Comparison of ENCODE assay signal across 1 mouse cellular context in the genomic region with DNA sequence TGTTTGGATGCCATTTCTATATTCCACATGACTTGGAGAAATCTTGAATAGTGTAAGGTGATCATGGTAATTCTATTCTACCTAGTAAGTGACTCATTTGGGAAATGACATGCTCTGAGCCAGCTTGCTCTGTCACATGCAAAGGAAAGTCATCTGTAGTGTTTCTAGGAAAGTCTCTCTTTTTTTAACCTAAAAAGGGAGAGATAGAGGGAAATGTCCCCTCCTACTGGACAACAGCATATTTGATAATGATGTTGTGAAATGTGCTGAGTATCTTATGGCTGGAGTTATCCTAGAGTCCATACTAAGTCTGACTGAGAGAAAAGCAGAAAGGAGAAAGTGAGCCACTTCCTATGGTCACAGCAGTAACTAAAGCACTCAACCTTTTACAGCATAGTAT.
A peak's percentile ranks its signal among the peaks of the same experiment; 100 is the strongest.
TF ChIP-seq lines count a peak whose summit lies in the region.

No protein-coding gene starts in this region.

TF ChIP-seq in MEL, 35 proteins besides CTCF, POLR2A, EP300 and RAD21 (continued from another document):
- no peak for TF ChIP-seq CHD1 (IDR thresholded peaks at IDR 0.05; ENCODE audit: low read depth, low read length)
- TF ChIP-seq E2F4 (IDR thresholded peaks at IDR 0.05; ENCODE audit: borderline replicate concordance, low read depth, low read length), result no peak
- no peak for TF ChIP-seq MYB (IDR thresholded peaks at IDR 0.05; ENCODE audit: low read depth, low read length)
- TF ChIP-seq GATA1 (IDR thresholded peaks at IDR 0.05; ENCODE audit: low read depth, low read length), result 0 out of 2 replicates have a peak, but pooled peaks have one; percentile 21
- TF ChIP-seq ZNF384 (IDR thresholded peaks at IDR 0.05; ENCODE audit: low read depth, low read length), result 0 out of 2 replicates have a peak, but pooled peaks have one; percentile 56
- no peak for TF ChIP-seq USF1 (IDR thresholded peaks at IDR 0.05; ENCODE audit: low read depth, low read length)
- TF ChIP-seq POLR2AphosphoS5 (IDR thresholded peaks at IDR 0.05; ENCODE audit: borderline replicate concordance, low read depth, low read length), result no peak
- TF ChIP-seq BHLHE40 (IDR thresholded peaks at IDR 0.05; ENCODE audit: borderline replicate concordance, low read depth, low read length), result no peak
